Mouse (Mus musculus) adrenal gland (tissue): ENCODE data around the gene Hint1.
"Not testable (repeated sequence)": the region's sequence is repeated elsewhere in the genome, so short reads cannot be mapped to it uniquely, and the experiment has no call there.

ENCODE experiments used
- intact Hi-C: fragments of 180-260 bp; cut with DNase I; formaldehyde crosslinking; loops from one replicate; pipeline ENCODE4 v1.15.1; 2025

The Hint1 gene

DNA sequence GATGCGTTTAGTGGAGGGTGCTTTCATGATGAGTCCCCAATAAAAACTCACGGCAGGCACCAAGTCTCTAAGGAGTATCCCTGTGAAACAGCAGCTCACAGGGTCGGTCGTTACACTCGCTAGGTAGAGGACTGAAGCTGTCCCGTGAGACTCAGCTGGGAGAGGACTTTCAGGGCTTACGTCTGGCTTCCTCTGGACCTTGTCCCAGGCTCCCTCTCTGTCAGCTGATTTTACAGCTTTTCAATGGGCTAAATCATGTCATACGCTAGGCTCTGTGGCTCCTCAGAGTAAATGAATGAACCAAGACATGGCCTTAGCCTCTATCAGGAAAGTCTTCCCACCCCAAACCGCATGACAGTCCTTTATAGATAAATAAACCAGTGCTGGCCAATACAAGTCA is 28.4 kb downstream of the Hint1 start:
- intact Hi-C loops = no loop called here

DNA sequence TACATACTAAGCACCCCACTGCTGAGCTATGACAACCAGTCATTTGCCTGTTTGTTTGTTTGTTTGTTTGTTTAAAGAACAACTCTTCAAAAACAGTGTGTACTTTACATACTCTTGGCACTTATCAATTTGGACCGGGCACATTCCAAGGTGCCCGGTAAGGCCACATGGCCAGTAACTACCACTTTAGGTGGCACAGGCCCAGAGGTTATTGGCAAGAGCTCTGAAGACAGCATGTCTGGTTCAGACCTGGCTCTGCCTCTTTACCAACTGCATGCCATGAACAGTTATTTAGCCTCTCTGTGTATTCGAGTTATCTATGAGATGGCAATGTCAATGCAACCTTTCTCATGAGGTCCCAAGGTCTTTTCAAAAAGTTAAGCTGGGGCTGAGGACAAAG is 30.5 kb downstream of the Hint1 start:
- intact Hi-C loops = not testable (repeated sequence)

DNA sequence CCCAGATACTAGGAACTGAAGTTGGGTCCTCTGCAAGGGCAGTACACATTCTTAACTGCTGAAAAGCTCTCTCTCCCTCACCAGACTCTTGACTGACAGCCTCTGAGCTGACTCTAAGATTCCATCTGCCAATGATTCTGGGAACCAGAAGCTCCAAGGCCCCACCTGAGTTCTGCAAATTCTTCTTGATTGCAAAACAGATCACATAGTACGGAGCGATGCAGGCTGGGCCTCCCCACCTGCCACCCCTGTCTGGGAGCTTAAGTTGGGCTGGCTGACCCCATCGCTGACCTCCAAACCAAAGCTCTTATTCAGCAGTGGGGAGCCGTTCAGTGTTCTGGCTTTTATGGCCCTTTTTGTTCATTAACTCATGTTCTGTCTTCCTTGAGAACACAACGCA is 31.3 kb downstream of the Hint1 start:
- intact Hi-C loops = no loop called here

DNA sequence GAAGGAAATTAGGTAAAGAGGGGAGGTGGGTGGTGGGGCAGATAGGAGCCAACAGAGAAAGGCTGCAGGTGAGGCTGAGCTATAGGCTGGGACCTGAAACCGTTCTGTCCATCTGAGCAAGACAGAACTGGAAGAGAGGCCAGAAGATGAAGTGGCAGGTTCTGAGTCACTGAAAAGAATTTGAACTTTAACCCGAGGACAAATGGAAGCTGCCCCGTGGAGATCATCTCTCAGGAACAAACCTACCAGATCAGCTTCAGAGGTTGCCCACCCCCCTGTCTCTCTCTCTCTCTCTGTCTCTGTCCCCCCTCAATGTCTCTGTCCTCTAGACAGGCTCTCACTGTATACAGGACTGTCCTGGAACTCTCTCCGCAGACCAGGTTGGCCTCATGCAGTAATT is 33.5 kb downstream of the Hint1 start:
- intact Hi-C loops = no loop called here

DNA sequence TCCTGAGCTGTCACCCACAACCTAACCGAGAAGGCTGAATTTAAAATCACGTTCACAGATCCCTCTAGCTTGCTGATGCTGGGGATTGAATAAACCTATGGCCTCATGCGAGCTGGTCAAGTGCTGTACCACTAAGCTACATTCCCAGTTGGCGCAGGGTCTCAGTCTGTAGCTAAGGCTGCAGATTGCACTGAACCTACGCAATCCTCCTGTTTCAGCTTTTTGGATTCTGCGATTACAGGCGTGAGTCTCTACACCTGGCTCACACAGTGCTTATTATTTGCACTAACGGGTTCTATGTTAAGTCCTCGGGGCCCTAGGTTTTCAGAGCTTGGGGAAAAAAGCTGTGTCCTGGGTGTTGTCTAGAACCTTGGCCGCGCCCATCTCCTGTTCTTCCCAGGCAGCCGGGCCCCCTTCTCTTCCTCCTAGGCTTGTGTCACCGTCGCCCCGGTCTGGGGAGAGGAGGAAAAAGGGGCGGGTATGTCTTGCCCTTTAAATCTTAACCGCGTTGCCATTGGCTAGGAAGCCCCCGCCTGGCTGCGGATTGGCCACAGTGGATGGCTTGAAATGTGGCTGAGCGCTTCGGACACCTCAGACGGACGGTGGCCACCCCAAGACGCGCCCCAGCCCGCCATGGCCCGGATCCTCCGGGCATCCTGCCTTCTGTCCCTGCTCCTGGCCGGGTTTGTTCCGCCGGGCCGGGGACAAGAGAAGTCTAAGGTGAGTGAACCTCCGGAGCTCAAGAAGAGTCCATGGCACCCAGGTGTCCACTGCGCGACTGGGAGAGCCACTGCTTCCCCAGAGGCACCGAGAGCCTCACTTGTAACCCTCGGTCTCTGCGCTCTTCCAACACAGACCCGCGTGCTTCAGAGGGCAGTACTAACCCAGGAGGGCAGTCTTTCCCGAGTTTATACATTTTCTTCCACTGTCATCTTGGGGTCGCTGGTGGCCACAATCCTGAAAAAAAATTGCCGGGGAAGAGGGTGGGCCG is 36.4 kb downstream of the Hint1 start, which contains the start of gene Gpx3:
Gene Gpx3, plus strand, starts transcription at position 121 of the 991 bp plus-strand sequence.
- intact Hi-C loops = no loop called here

DNA sequence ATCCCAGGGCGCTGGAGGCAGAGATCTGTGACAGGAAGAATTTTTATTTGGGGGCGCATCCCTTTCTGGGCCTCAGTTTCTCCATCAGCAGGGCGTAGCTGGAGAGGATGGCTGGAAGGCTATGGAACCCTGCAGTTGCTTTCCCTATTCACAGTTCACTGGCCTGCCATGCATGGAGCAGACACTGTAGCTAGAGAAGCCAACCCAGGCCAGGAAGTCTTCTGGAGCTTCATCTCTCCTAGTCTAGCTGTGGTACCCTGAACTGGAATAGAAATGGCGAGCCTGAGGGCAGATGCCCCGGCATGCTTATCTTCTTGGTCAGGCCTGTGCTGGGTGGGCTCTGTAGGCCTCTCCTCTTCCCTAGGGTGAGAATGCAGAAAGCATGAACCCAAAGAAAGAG is 37.2 kb downstream of the Hint1 start:
- intact Hi-C loops = no loop called here

DNA sequence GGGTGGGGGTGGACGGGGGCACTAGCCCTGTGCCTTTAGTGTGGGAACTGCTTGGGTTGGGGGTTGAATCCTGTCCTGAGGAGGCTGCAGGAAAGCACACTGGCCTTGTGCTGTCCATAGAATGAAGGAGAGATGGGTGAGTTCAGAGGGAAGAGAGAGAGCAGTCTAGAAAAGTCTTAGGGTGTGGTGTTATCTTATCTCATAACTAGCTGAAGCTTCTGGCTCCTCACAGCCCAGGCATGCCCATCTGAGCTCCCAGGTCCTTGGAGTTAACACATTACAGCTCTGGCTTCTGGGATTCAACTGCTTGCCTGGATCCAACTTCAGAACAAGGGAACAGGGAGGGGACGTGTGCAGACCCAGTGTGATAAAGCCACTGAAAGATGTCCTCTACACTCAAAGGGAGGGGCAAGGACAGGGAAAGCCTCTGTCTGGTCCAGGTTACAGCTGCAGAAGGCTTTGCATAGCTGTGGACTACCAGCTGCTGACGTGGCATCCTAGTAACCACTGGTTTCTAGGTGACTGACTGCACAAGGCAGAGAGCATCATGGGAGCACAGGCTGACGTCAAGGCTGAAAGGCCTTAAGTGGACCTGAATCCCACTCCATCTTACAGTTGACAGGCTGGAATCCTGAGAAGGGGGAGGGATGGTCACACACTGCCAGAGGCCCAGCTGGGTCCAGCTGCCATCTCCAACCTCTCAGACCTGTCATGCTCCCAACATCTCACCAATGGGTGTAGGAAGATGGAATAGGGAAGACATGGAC is 37.9 kb downstream of the Hint1 start:
- intact Hi-C loops = no loop called here

DNA sequence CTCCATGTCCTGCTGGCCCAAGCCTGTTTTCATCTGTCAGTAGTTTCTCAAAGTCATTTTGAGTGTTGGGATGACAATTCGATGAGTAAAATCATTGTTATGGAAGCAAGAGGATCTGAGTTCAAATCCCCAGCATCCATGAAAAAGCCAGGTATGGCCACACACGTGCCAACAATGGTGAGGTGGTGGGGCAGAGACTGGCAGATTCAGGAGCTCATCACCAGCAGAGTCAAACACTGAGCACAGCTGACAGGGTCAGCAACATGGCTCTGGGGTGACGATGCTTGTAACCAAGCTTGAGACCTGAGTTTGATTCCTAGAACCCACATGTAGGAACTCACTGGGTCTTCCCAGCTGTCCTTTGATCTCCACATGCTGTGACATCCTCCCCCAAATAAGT is 38.9 kb downstream of the Hint1 start:
- intact Hi-C loops = no loop called here

DNA sequence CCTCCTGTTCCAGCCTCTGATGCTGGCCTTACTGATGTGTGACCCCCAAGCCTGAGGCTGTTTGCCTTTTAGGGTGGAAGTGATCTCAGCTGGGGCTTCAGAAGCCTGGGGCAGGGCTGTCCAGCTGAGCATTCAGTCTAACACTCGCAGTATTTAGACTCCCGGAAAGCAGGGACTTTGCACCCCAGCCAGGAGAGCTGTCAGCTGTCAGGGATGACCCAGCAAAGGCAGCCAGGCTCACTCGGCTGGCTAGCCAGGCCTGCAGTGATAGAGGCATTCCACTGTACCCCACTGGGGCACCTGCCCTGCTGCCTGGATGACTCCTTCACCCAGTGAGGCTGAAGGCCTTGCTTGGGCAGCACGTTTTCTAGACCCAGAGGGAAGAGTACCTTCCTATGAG is 39.7 kb downstream of the Hint1 start:
- intact Hi-C loops = no loop called here

DNA sequence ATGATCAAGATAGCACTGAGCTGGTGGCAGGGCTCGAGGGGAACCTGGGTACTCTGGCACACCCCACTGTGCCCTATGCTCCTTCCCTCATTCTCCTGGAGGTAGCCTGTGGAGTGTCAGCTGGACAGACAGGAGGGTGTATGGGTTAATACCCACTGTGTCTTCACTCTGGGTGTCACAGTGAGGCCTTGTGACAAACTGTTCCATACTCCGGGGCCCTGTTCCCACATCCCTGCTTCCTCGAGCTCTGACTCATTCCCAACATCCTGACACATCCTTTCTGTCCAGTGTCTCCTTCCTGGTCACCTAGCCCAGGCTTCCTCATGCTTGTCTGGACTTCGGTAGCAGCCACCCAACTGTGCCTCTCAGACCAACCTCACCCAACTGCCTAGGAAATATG is 40.3 kb downstream of the Hint1 start:
- intact Hi-C loops = no loop called here

DNA sequence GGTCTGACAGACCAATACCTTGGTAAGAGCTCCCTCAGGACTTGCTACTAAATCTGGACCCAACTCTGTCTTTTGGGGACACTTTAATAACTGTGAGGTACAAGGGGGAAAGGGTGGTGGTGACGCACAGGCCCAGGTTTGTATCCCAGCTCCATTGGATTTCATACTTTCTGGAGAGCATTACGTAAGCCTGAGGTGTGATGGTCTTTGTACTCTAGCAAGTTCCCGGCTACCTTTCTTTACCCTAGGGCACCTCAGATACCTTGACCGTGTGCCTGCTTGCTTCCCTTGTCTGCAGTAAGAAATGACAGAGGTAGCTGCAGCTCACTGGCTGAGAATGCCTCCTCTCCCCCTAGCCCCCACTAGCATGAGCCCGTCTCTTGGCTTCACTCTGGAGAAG is 41.1 kb downstream of the Hint1 start:
- intact Hi-C loops = no loop called here

DNA sequence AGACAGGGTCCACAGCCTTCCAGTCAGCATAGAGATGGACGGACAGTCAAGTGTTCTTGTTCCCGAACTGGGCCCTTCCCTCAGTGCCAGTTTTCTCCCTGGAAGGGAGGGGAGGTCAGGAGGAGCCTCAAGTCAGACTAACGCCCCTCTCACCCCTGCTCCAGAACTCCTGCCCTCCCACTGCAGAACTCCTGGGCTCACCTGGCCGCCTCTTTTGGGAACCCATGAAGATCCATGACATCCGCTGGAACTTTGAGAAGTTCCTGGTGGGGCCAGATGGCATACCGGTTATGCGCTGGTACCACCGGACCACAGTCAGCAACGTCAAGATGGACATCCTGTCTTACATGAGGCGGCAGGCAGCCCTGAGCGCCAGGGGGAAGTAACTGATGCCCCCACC is 43.1 kb downstream of the Hint1 start:
- intact Hi-C loops = no loop called here

DNA sequence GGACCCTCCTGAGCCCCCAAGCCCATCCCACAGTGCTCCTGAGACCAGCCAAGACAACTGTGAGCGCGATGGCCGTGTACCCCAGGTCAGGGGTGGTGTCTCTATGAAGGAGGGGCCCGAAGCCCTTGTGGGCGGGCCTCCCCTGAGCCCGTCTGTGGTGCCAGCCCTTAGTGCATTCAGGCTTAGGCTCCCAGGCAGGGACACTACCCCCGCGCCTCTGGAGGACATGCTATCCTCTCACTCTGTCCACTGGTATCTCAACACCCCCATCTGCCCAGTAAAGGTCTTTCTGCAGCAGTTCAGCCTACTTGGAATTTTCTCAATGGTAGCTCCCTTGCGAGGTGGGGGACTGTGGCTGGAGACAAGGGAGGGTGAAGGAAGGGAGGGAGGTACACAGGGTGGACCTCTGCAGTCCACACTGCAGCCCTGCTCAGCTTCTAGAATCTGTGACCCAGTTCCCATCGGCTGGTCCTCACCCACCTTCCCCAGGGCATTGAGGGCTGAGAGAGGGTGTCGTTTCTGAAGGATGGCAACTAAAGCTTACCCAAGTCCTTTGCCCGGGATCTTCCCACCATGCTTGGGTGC is 44.0 kb downstream of the Hint1 start:
- intact Hi-C loops = no loop called here

DNA sequence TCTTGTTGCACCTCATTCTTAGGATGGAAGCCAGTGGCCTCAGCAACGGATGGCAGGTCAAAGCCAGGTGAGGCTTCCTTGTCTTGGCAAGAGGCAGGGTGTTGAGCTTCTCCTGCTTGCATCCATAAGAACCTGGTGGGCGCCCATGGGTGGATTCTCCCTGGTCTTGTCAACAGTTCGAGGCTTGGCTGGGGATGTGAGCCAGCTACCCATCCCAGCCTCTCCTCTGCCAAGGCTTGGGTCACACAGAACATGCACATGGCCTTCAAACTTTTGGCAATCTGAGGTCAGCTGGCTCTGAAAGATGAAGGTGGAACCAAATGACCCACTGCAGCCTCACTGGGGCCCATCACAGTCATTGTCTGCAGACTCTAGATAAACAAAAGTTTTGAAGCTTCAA is 45.0 kb downstream of the Hint1 start:
- intact Hi-C loops = no loop called here

DNA sequence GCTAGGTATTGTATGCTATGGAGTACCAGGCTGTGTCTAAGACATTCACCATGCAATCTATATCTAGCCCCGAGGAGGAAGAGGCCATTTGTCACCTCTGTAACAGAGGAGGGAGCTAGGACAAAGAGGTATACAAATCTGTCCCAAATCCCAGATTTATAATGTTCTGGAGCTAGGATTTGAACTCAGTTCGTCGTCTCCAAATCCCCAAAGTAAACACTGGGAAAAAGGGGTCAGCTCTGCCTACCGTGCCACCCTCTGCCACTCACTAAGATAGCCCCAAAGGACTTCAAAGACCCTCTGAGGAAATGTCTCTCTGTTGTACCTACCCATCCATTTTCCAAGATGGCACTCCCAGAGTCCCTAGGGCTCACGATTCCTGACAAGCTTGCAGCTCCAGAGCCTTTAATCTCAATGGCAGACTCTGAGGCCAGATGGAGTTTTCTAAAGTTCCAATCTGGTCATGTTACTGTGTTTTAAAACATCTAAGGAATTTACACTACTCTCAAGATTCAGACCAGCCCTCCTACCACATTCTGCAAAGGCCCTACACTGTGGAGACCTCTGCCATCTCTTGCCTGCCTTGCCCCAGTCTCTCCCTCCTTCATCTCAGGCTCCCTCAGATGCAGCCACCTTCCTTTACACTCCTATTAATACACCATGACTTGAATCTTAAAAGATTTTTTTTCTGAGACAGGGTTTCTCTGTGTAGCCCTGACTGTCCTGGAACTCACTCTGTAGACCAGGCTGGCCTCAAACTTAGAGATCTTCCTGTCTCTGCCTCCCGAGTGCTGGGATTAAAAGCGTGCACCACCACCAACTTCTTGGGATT is 45.7 kb downstream of the Hint1 start:
- intact Hi-C loops = no loop called here

DNA sequence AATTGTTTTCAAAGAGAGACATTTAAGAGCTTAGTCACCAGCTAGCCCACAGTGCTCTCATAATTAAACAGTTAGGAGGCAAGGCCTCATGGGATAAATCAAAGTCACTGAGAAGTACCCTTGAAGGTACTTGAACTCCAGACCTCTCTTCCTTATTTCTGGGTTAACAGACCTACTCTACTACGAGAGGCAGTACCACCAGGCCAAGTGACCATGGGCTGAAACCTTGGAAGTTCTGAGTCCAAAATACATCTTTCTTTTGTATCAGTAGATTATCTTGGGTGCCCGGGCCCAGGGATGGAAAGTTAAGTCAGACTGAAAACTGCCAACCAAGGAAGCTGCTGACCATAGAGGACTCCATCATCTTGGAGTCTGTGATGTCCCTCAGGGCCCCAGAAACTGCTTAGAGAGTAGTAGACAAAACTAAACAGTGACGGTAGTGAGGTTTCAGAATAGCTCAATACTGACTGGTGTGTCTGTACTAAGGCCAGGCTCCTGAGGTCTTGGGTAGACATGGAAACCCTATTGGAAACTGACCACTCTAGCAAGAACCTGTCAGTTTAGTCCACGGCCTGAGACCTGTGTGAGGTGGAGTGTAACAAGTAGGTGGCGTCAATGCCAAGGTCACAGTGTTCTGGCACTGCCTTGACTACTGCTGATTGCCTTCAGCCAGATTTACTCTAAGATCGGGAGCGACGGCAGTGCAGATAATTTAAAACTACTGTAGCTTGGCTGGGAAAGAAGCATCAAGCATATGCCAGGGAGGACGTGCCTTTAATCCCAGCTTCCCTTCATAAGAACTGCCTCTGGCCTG is 46.5 kb downstream of the Hint1 start:
- intact Hi-C loops = no loop called here

DNA sequence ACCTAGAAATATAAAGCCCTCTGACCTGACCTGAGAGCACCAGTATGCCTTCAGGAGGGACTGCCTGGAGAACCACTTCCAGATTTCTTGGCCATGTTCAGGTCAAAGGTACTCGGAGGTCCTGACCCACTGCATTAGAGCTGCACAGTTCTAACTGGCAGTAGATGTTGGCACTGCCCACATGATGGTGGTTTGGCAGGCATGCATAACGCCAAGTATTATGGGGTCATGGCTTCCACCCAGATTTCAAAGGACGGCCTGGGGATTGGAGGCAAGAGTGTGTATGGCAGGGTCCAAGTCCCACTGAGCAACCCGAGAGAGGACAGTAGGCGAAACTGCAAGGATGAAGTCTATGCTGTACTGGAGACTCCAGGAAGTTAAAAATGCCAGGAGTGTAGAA is 47.7 kb downstream of the Hint1 start:
- intact Hi-C loops = no loop called here

DNA sequence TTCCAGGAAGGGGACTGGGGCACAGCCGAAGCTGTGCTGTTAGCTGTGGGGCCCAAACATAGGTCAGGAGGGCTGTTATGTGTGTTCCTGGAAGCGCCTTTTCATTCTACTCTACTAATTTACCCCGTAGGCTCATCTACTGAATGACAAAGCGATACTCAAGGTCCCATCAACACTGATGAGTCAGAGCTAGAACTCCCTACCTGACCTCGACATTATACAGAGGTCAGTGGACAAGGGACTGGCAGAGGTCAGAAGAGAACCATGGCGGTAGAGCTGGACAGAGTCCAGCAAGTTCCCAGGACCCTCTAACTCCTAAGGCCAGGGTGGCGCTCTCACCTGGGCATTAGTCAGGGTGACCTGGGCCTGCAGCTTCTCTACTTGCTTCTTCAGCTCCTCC is 51.3 kb downstream of the Hint1 start:
- intact Hi-C loops = no loop called here

DNA sequence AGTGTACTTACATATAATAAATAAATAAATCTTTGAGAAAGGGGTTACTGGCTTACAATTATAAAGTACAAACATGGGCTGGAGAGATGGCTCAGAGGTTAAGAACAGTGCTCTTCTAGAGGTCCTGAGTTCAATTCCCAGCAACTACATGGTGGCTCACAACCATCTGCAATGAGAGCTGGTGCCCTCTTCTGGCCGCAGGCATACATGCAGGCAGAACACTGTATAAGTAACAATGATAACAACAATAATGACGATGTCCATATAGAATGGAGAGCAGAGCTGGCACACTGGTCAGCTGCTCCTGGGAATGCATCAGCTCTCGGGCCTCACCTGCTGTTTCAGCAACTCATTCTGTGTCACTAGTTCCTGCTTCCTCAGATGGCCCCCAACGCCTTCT is 52.1 kb downstream of the Hint1 start:
- intact Hi-C loops = no loop called here
